25 mouse cellular contexts compared by ENCODE assay signal in genomic region chr15:6559188-6559587, GRCm38 (mm10). TPM values are rescaled to one million over a fixed set of nuclear protein-coding genes. Genes with fewer than 3 reads are reported as not detected.
DNase-seq lines count a peak whose midpoint lies in the region; ATAC-seq and TF ChIP-seq lines count a peak whose summit lies in the region.
"Had no signal": no experiment of that assay in that cellular context is flagged by ENCODE, and none has a peak within 500 bp of the region (broad histone marks: within the 10 kb centered on the region; RNA-seq: fewer than 3 reads in every experiment).

No protein-coding gene starts in this region.

- no peak overlapping the region for H3K9ac ChIP-seq in kidney, embryonic 15.5 days
- H3K9ac ChIP-seq in lung, postnatal 0 days (replicated peaks; ENCODE audit: low read depth) = no peak overlapping the region
- H3K9ac ChIP-seq in embryonic facial prominence, embryonic 14.5 days (ENCODE audit: low read depth, low read length) = no peak overlapping the region
- H3K9ac ChIP-seq: embryonic facial prominence, embryonic 15.5 days; forebrain, embryonic 15.5 days; hindbrain, embryonic 15.5 days; liver, postnatal 0 days; midbrain, embryonic 12.5 days had no signal

- H3K36me3 ChIP-seq in kidney, embryonic 15.5 days = no peaks in the 10 kb centered on the region
- no peaks in the 10 kb centered on the region for H3K36me3 ChIP-seq in lung, postnatal 0 days (ENCODE audit: insufficient read depth, low read length)
- no peaks in the 10 kb centered on the region for H3K36me3 ChIP-seq in embryonic facial prominence, embryonic 14.5 days (ENCODE audit: control insufficient read depth, insufficient read depth, low read length)
- H3K36me3 ChIP-seq: embryonic facial prominence, embryonic 15.5 days; forebrain, embryonic 15.5 days; hindbrain, embryonic 15.5 days; midbrain, embryonic 12.5 days had no signal

- H3K4me3 ChIP-seq in kidney, embryonic 15.5 days (replicated peaks) = no peak overlapping the region
- no peak overlapping the region for H3K4me3 ChIP-seq in lung, postnatal 0 days (ENCODE audit: low read depth, low read length)
- no peak overlapping the region for H3K4me3 ChIP-seq in embryonic facial prominence, embryonic 14.5 days (ENCODE audit: low read depth, low read length)
- H3K4me3 ChIP-seq: embryonic facial prominence, embryonic 15.5 days; forebrain, embryonic 15.5 days; hindbrain, embryonic 15.5 days; left cerebral cortex, adult 2 months; midbrain, embryonic 12.5 days had no signal

- H3K27me3 ChIP-seq in kidney, embryonic 15.5 days = no peaks in the 10 kb centered on the region
- no peaks in the 10 kb centered on the region for H3K27me3 ChIP-seq in lung, postnatal 0 days (replicated peaks; ENCODE audit: insufficient read depth, low read length)
- no peaks in the 10 kb centered on the region for H3K27me3 ChIP-seq in embryonic facial prominence, embryonic 14.5 days (replicated peaks; ENCODE audit: control insufficient read depth, insufficient read depth, low read length)
- H3K27me3 ChIP-seq: embryonic facial prominence, embryonic 15.5 days; forebrain, embryonic 15.5 days; hindbrain, embryonic 15.5 days; midbrain, embryonic 12.5 days; Patski had no signal

- no peaks in the 10 kb centered on the region for H3K4me1 ChIP-seq in kidney, embryonic 15.5 days
- H3K4me1 ChIP-seq in lung, postnatal 0 days (ENCODE audit: insufficient read depth, low read depth, low read length) = no peaks in the 10 kb centered on the region
- 0 out of 2 replicates have a peak, but pooled peaks cover 3% of the 10 kb centered on the region for H3K4me1 ChIP-seq in embryonic facial prominence, embryonic 14.5 days (ENCODE audit: control insufficient read depth, insufficient read depth, low read length)
- H3K4me1 ChIP-seq: forebrain, embryonic 15.5 days; hindbrain, embryonic 15.5 days; midbrain, embryonic 12.5 days had no signal

- no peak overlapping the region for H3K4me2 ChIP-seq in kidney, embryonic 15.5 days
- H3K4me2 ChIP-seq in lung, postnatal 0 days (replicated peaks; ENCODE audit: low read depth, low read length) = no peak overlapping the region
- H3K4me2 ChIP-seq in embryonic facial prominence, embryonic 14.5 days (ENCODE audit: low read depth, low read length) = no peak overlapping the region
- H3K4me2 ChIP-seq: embryonic facial prominence, embryonic 15.5 days; forebrain, embryonic 15.5 days; heart, embryonic 11.5 days; hindbrain, embryonic 15.5 days; liver, embryonic 11.5 days; midbrain, embryonic 12.5 days had no signal

- peak overlapping the region; percentile 41; the same call in 1 of the 2 replicates for H3K27ac ChIP-seq in kidney, embryonic 15.5 days
- H3K27ac ChIP-seq in lung, postnatal 0 days (ENCODE audit: low read length) = no peak overlapping the region
- no peak overlapping the region; the same call in 1 of the 2 replicates for H3K27ac ChIP-seq in embryonic facial prominence, embryonic 14.5 days (replicated peaks; ENCODE audit: low read depth, low read length)
- H3K27ac ChIP-seq: embryonic facial prominence, embryonic 15.5 days; forebrain, embryonic 15.5 days; hindbrain, embryonic 15.5 days; left cerebral cortex, adult 2 months; midbrain, embryonic 12.5 days had no signal

- TF ChIP-seq EP300 in lung, postnatal 0 days (IDR thresholded peaks at IDR 0.05) = no peak

- H3K9me3 ChIP-seq in kidney, embryonic 15.5 days (replicated peaks) = no peaks in the 10 kb centered on the region
- no peaks in the 10 kb centered on the region for H3K9me3 ChIP-seq in lung, postnatal 0 days (ENCODE audit: low read length)
- H3K9me3 ChIP-seq in embryonic facial prominence, embryonic 14.5 days (ENCODE audit: control insufficient read depth, low read length) = no peaks in the 10 kb centered on the region
- H3K9me3 ChIP-seq: embryonic facial prominence, embryonic 15.5 days; forebrain, embryonic 15.5 days; hindbrain, embryonic 15.5 days; midbrain, embryonic 12.5 days had no signal

- no peak for ATAC-seq in kidney, embryonic 15.5 days (replicated peaks; ENCODE audit: low FRiP score)
- no peak; the same call in 1 of the 2 replicates for ATAC-seq in lung, postnatal 0 days
- peak; percentile 67; the same call in 1 of the 2 replicates for ATAC-seq in embryonic facial prominence, embryonic 14.5 days (ENCODE audit: low read depth)
- ATAC-seq: forebrain, embryonic 15.5 days; liver, postnatal 0 days; Patski had no signal

- no peak for DNase-seq in kidney, postnatal 10 days
- DNase-seq in lung, postnatal 0 days (ENCODE audit: low spot score) = peak; percentile 35
- DNase-seq in lung, postnatal 25 days (ENCODE audit: low spot score) = no peak
- DNase-seq in embryonic facial prominence, embryonic 14.5 days (ENCODE audit: low spot score) = peak; percentile 70
- no peak for DNase-seq in cerebellum, postnatal 36 days
- no peak for DNase-seq in adrenal gland, postnatal 25 days
- DNase-seq: cerebellum, adult 11 months; cerebellum, postnatal 10 days; gastrocnemius, postnatal 14 days; heart, adult 11 months; kidney, adult 2 months; layer of hippocampus, adult 9-11 months; left cerebral cortex, postnatal 4 days; liver, postnatal 0 days; spleen, adult 18-20 months had no signal

- 39% methylated on average over 9 of the region's 9 CpGs for WGBS in kidney, embryonic 15.5 days
- WGBS in lung, postnatal 0 days = 34% methylated on average over 9 of the region's 9 CpGs
- 44% methylated on average over 9 of the region's 9 CpGs for WGBS in embryonic facial prominence, embryonic 14.5 days

- TF ChIP-seq CTCF in lung, postnatal 0 days (IDR thresholded peaks at IDR 0.05) = no peak

RNA-seq across cellular contexts. Expression of gene Fyb, which starts 36.5 kb away (rescaled TPM):
- 4.2 and 4.4 TPM in 2 replicates for polyA plus RNA-seq in kidney, embryonic 15.5 days (2015; fragmentation: Nextera tagmentation; extraction: Ambion mirVana)
- polyA plus RNA-seq in lung, postnatal 0 days (2015; fragmentation: Nextera tagmentation; extraction: Ambion mirVana) = 7.5 TPM in 2 replicates
- polyA plus RNA-seq in embryonic facial prominence, embryonic 14.5 days (2014; fragmentation: Nextera tagmentation; extraction: Ambion mirVana) = 7.5 and 11.0 TPM in 2 replicates
- total RNA-seq in adrenal gland, postnatal 25 days (2021) = 9.8 and 22.7 TPM in 2 replicates
- total RNA-seq: ES-E14 had no signal

Comparison
In these comparisons a context has a peak if more than half of its experiments do, and no peak if none do; other contexts are left out.
1. DNase-seq: peak in lung, postnatal 0 days (single experiment) and embryonic facial prominence, embryonic 14.5 days (single experiment); none in kidney, postnatal 10 days (single experiment), lung, postnatal 25 days (single experiment), cerebellum, postnatal 36 days (0 of 2) and adrenal gland, postnatal 25 days (single experiment).